Mouse (Mus musculus) forebrain, embryonic 11.5 days (tissue): ENCODE results near the gene Gm13043. TPM values are rescaled to one million over a fixed set of nuclear protein-coding genes. Genes with fewer than 3 reads are reported as not detected.
"Not testable (repeated sequence)": the region's sequence is repeated elsewhere in the genome, so short reads cannot be mapped to it uniquely, and the experiment has no call there.

Experiments used
- ATAC-seq: fragments of 200-750 bp; cut with Nextera tagmentation; replicated peaks from 2 replicates; pipeline ENCODE4 v1.8.0; 2017; ENCODE audit warnings: moderate TSS enrichment; ENCODE audit not compliant: low FRiP score
- DNase-seq: peaks from one replicate; pipeline ENCODE4 v3.0.0-alpha.2; 2017; ENCODE audit warnings: low spot score
- H3K27ac ChIP-seq: fragments of 300-500 bp; sonication (generic); 2 replicates; pipeline ENCODE4 v1.5.1; 2014; ENCODE audit warnings: low read depth, low read length
- H3K27me3 ChIP-seq: fragments of 300-500 bp; sonication (generic); 2 replicates; pipeline ENCODE4 v1.6.1; 2014; ENCODE audit warnings: mild to moderate bottlenecking, low read length, mixed read lengths; ENCODE audit not compliant: control insufficient read depth, insufficient read depth
- H3K36me3 ChIP-seq: fragments of 300-500 bp; sonication (generic); 2 replicates; pipeline ENCODE4 v1.6.1; 2014; ENCODE audit warnings: mild to moderate bottlenecking, low read length, moderate library complexity, mixed read lengths; ENCODE audit not compliant: control insufficient read depth, insufficient read depth
- H3K4me1 ChIP-seq: fragments of 300-500 bp; sonication (generic); replicated peaks from 2 replicates; pipeline ENCODE4 v1.6.1; 2014; ENCODE audit warnings: low read length, mixed read lengths; ENCODE audit not compliant: control insufficient read depth, insufficient read depth
- H3K4me2 ChIP-seq: fragments of 300-500 bp; sonication (generic); 2 replicates; pipeline ENCODE4 v1.6.1; 2014; ENCODE audit warnings: low read depth, mild to moderate bottlenecking, low read length, moderate library complexity, mixed read lengths; ENCODE audit not compliant: severe bottlenecking
- H3K4me3 ChIP-seq: fragments of 300-500 bp; sonication (generic); 2 replicates; pipeline ENCODE4 v1.5.1; 2014; ENCODE audit warnings: low read depth, low read length
- H3K9ac ChIP-seq: fragments of 300-500 bp; sonication (generic); 2 replicates; pipeline ENCODE4 v1.6.1; 2014; ENCODE audit warnings: low read length
- H3K9me3 ChIP-seq: fragments of 300-500 bp; sonication (generic); 2 replicates; pipeline ENCODE4 v1.6.1; 2016; ENCODE audit warnings: low read length, mixed read lengths; ENCODE audit not compliant: control insufficient read depth
- WGBS: fragments of 180-500 bp; shearing (Covaris S2); extraction: QIAGEN DNeasy Blood & Tissue Kit; methylation state at CpG from one replicate; pipeline ENCODE4 v1.1.7; 2014; 5-methylcytosine and 5-hydroxymethylcytosine counted together
- polyA plus RNA-seq: library from polyadenylated mRNA; unstranded; fragments of >200 nt; fragmentation: Nextera tagmentation; extraction: Ambion mirVana; gene quantifications from 2 replicates; pipeline ENCODE4 v1.2.1, GENCODE M21; 2014

The Gm13043 gene
- polyA plus RNA-seq, result not detected in 2 replicates

- Histone ChIP-seq H3K36me3 (no peaks in the 10 kb centered on the region), H3K4me3 (no peak within 1 kb of the TSS), H3K9me3 (no peaks in the 10 kb centered on the region), H3K4me1 (no peaks in the 10 kb centered on the region), H3K27me3 (no peaks in the 10 kb centered on the region), H3K9ac (no peak within 1 kb of the TSS), H3K27ac (no peak within 1 kb of the TSS), H3K4me2 (no peak within 1 kb of the TSS)
- WGBS, result 83% methylated on average over 3 of the region's 3 CpGs
- DNase-seq (no peak), ATAC-seq (no peak)
Measured at GRCm38 (mm10) chr4:143511043-143511442, at the start of gene Gm13043. TSS of gene Gm13043 (plus strand) at chr4:143511343.

- H3K4me1 ChIP-seq, H3K4me3 ChIP-seq, H3K9ac ChIP-seq, ATAC-seq, H3K27me3 ChIP-seq, H3K36me3 ChIP-seq, H3K9me3 ChIP-seq, H3K27ac ChIP-seq, H3K4me2 ChIP-seq, DNase-seq: not testable (repeated sequence)
- no CpG with 5 or more reads among the region's 3 CpGs for WGBS
Measured at GRCm38 (mm10) chr4:143535654-143536053, 24.5 kb downstream of the Gm13043 start, which contains the start of gene Gm13040. TSS of gene Gm13040 (plus strand) at chr4:143535954.

- H3K36me3 ChIP-seq, H3K4me3 ChIP-seq, H3K9me3 ChIP-seq, H3K9ac ChIP-seq, H3K4me2 ChIP-seq, H3K27me3 ChIP-seq, ATAC-seq, H3K27ac ChIP-seq, DNase-seq, H3K4me1 ChIP-seq: not testable (repeated sequence)
- WGBS, result no CpG with 5 or more reads among the region's 3 CpGs
Measured at GRCm38 (mm10) chr4:143551400-143551799, 40.3 kb downstream of the Gm13043 start, which contains the start of the genes BC080695 and Gm13057. TSS of gene BC080695 (plus strand) at chr4:143551700. TSS of gene Gm13057 (plus strand) at chr4:143551709.

Other genes starting within 250 kb of the Gm13043 start
- gene Pdpn, start 211.8 kb upstream of the Gm13043 start, polyA plus RNA-seq, result 74.5 and 75.8 TPM in 2 replicates
- gene Lrrc38, start 161.6 kb upstream of the Gm13043 start, polyA plus RNA-seq, result not detected in 2 replicates
- not detected in 2 replicates for gene Pramel1, start 116.9 kb upstream of the Gm13043 start, polyA plus RNA-seq
- gene Pramef8, start 98.9 kb upstream of the Gm13043 start, polyA plus RNA-seq, result 18.1 and 23.0 TPM in 2 replicates
- not detected in 2 replicates for gene Oog4, start 61.0 kb upstream of the Gm13043 start, polyA plus RNA-seq
- gene Gm13040, start 24.6 kb downstream of the Gm13043 start, polyA plus RNA-seq, result not detected in 2 replicates
- gene BC080695, start 40.4 kb downstream of the Gm13043 start, polyA plus RNA-seq, result not detected in 2 replicates
- gene Gm13057, start 40.4 kb downstream of the Gm13043 start, polyA plus RNA-seq, result not detected in 2 replicates
- gene Gm13083, start 103.7 kb downstream of the Gm13043 start, polyA plus RNA-seq, result not detected in 2 replicates
- gene Gm13088, start 145.9 kb downstream of the Gm13043 start, polyA plus RNA-seq, result not detected in 2 replicates
- gene Gm13089, start 191.4 kb downstream of the Gm13043 start, polyA plus RNA-seq, result not detected in 2 replicates
- gene Gm13078, start 208.1 kb downstream of the Gm13043 start, polyA plus RNA-seq, result not detected in 2 replicates